Mouse (Mus musculus) megakaryocyte, embryonic 14.5 days (primary cell): ENCODE results near the gene Tbxas1. TPM values are rescaled to one million over a fixed set of nuclear protein-coding genes. Genes with fewer than 3 reads are reported as not detected.

Experiments used
- H3K27me3 ChIP-seq: replicated peaks from 2 replicates; pipeline ENCODE3; 2012; ENCODE audit warnings: inconsistent platforms
- H3K36me3 ChIP-seq: replicated peaks from 2 replicates; pipeline ENCODE3; 2012; ENCODE audit warnings: low read length, inconsistent platforms, mixed read lengths
- H3K4me1 ChIP-seq: 2 replicates; pipeline ENCODE4 v1.6.1; 2012; ENCODE audit warnings: inconsistent platforms
- H3K4me3 ChIP-seq: replicated peaks from 2 replicates; pipeline ENCODE3; 2012; ENCODE audit warnings: moderate library complexity, mild to moderate bottlenecking, inconsistent platforms
- H3K9me3 ChIP-seq: 2 replicates; pipeline ENCODE4 v1.6.1; 2012; ENCODE audit warnings: inconsistent platforms
- FLI1 ChIP-seq: IDR thresholded peaks from 2 replicates; pipeline ENCODE4 v1.6.1; 2012; ENCODE audit warnings: low read length, inconsistent platforms, mixed read lengths
- GATA1 ChIP-seq: IDR thresholded peaks from 3 replicates; pipeline ENCODE4 v1.6.1; 2012; ENCODE audit warnings: mixed read lengths, low read length, inconsistent platforms, borderline replicate concordance
- polyA plus RNA-seq: library from polyadenylated mRNA; stranded (reverse); fragments of >175 nt; gene quantifications from 2 replicates; pipeline ENCODE4 v1.2.3, GENCODE M21; 2012; ENCODE audit warnings: low replicate concordance; ENCODE audit not compliant: insufficient read depth

Gene Tbxas1
- polyA plus RNA-seq, 1 experiment = 265 TPM

- Histone ChIP-seq H3K27me3 (no peaks in the 10 kb centered on the region), H3K4me1 (peaks cover 100% of the 10 kb centered on the region), H3K36me3 (peaks cover 100% of the 10 kb centered on the region), H3K9me3 (no peaks in the 10 kb centered on the region), H3K4me3 (peak overlapping the region; percentile 11)
- TF ChIP-seq FLI1 = no peak
- no peak for TF ChIP-seq GATA1
These were observed 86.3 kb downstream of the Tbxas1 start for GRCm38 (mm10) chr6:38961427-38962033.

DNA sequence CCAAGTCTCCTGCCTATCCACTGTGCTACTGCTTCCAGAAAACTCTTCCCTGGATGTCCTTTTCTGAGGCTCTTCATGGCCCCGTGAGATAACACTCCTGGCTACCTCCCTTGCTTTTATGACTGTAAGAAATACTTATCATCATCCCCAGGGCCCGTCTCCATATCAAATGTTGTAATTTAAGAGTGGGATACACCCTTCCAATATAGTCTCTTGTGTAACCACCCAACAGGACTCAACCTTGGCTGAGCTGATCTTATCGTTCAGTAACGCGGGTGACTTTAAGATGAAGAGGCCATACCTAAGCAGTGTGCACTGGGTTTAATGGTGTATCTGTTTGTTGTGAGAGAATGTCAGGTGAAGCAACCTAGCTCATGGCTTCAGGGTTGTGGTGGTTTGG lies 91.6 kb downstream of the Tbxas1 start:
- H3K36me3 ChIP-seq = peaks cover 100% of the 10 kb centered on the region
- H3K9me3 ChIP-seq = no peaks in the 10 kb centered on the region
- H3K27me3 ChIP-seq = no peaks in the 10 kb centered on the region
- no peak for TF ChIP-seq GATA1
- no peak for TF ChIP-seq FLI1
- H3K4me1 ChIP-seq = peaks cover 100% of the 10 kb centered on the region
- H3K4me3 ChIP-seq = no peak overlapping the region

DNA sequence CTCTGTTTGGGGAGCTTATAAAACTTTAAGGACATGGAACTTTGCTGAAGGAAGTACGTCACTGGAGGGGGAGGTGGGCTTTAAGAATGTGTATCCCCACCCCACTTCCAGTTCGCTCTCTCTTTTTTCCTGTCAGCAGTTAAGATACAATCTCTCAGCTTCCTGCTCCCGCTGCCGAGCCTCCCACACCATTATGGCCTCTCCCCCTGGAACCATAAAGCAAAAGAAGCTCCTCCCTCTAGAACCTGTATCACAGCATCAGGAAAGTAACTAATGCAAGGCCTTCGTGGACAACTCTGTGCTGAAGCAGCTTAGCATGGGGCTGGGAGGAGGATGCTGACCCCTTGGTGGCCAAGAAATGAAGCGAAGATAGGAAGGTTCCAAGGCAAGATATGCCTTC lies 92.1 kb downstream of the Tbxas1 start:
- no peaks in the 10 kb centered on the region for H3K27me3 ChIP-seq
- H3K4me3 ChIP-seq = no peak overlapping the region
- H3K36me3 ChIP-seq = peaks cover 100% of the 10 kb centered on the region
- H3K9me3 ChIP-seq = no peaks in the 10 kb centered on the region
- H3K4me1 ChIP-seq = peaks cover 100% of the 10 kb centered on the region
- TF ChIP-seq FLI1 = no peak
- no peak for TF ChIP-seq GATA1

DNA sequence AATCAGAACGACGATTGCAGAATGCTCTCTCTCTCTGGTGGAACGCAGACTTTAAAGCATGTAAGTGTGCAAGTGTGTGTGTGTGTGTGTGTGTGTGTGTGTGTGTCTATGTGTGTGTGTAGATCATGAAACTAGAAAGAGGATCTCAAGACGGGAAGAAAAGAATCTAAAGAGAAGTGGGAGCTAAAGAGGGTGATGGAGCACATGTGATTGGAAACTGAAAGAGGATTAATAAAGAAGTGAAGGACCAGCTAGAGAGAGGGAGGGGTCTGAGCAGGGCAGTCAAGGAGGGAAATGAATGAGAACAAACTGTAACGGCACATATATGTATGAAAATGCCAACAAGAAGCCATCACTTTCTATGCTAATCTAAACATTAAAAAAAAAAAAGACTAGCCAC lies 92.8 kb downstream of the Tbxas1 start:
- Histone ChIP-seq H3K9me3 (no peaks in the 10 kb centered on the region), H3K4me1 (peaks cover 100% of the 10 kb centered on the region), H3K36me3 (peaks cover 100% of the 10 kb centered on the region), H3K27me3 (no peaks in the 10 kb centered on the region), H3K4me3 (no peak overlapping the region)
- TF ChIP-seq FLI1 (no peak), GATA1 (no peak)

DNA sequence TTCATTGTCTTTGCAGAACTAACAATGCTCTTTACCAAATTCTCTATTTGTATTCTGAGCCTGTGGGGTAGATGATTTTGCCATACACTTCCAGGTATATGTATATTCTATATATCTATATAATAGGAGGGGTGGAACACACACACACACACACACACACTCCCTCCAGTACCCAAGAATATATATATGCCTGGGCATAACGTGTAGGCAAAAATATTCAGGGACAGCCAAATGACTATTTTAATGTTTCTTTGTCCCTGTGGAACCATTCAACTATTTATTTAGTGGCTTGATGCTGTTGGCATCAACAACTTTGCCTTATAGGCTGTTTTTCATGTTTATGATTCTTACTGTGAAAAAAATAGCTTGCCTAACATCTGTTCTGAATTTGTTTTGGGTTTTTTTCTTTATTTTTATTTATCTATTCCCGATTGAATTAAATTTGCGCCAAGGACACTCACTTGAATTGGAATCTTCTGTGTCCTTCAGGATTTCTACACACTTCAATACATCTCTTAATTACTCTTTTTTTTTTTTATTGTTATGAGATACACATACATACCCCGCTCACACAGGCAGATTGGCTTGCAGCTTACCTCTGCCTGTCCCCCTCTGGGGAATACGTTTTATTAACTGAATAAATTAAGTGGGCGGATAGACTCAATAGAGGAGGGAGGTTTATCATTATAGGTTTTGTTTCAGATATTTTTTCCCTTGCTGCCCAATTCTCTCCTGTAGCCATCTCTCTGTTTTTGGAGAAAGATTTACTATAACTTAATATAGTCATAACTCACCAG lies 94.9 kb downstream of the Tbxas1 start:
- Histone ChIP-seq H3K36me3 (peaks cover 100% of the 10 kb centered on the region), H3K27me3 (no peaks in the 10 kb centered on the region), H3K9me3 (no peaks in the 10 kb centered on the region), H3K4me1 (peaks cover 100% of the 10 kb centered on the region), H3K4me3 (no peak overlapping the region)
- TF ChIP-seq GATA1 (no peak), FLI1 (no peak)

- no peaks in the 10 kb centered on the region for H3K9me3 ChIP-seq
- peaks cover 100% of the 10 kb centered on the region for H3K4me1 ChIP-seq
- peaks cover 100% of the 10 kb centered on the region for H3K36me3 ChIP-seq
- TF ChIP-seq FLI1 = no peak
- TF ChIP-seq GATA1 = no peak
- no peak overlapping the region for H3K4me3 ChIP-seq
- no peaks in the 10 kb centered on the region for H3K27me3 ChIP-seq
These were observed 95.6 kb downstream of the Tbxas1 start for GRCm38 (mm10) chr6:38970759-38971158.

- peaks cover 99% of the 10 kb centered on the region for H3K4me1 ChIP-seq
- TF ChIP-seq GATA1 = no peak
- TF ChIP-seq FLI1 = no peak
- H3K9me3 ChIP-seq = no peaks in the 10 kb centered on the region
- H3K27me3 ChIP-seq = no peaks in the 10 kb centered on the region
- peaks cover 99% of the 10 kb centered on the region for H3K36me3 ChIP-seq
- no peak overlapping the region for H3K4me3 ChIP-seq
These were observed 97.6 kb downstream of the Tbxas1 start for GRCm38 (mm10) chr6:38972826-38973225.

GRCm38 (mm10) chr6:38973441-38974161 lies 98.4 kb downstream of the Tbxas1 start:
- TF ChIP-seq GATA1 (no peak), FLI1 (no peak)
- Histone ChIP-seq H3K27me3 (no peaks in the 10 kb centered on the region), H3K4me1 (peaks cover 99% of the 10 kb centered on the region), H3K4me3 (peak overlapping the region; percentile 67), H3K9me3 (no peaks in the 10 kb centered on the region), H3K36me3 (peaks cover 99% of the 10 kb centered on the region)

DNA sequence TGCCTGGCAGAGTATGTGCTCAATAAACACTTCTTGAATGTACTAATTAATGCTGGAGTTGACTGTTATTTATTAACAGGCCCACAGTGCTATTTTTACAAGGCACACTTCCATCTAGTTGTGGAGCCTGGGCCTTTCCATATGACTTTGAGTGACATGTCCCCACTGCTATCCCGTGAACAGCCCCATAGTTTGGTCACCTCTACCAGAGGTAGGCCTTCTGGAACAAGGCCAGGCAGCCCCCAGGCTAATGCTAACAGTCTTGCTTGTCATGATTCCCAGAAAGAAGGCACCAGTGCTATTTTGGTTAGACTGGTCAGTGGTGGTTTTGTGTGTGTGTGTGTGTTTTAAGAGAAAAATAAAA lies 98.9 kb downstream of the Tbxas1 start:
- Histone ChIP-seq H3K4me1 (peaks cover 99% of the 10 kb centered on the region), H3K36me3 (peaks cover 99% of the 10 kb centered on the region), H3K27me3 (no peaks in the 10 kb centered on the region), H3K9me3 (no peaks in the 10 kb centered on the region), H3K4me3 (no peak overlapping the region)
- TF ChIP-seq GATA1 (no peak), FLI1 (no peak)
